Mouse (Mus musculus): ENCODE measurements around the gene Gm13889. TPM values are rescaled to one million over a fixed set of nuclear protein-coding genes. Genes with fewer than 3 reads are reported as not detected.

Gm13889 gene
- polyA plus RNA-seq, 1 experiment from 2014 or later, result 8.8 TPM

DNA sequence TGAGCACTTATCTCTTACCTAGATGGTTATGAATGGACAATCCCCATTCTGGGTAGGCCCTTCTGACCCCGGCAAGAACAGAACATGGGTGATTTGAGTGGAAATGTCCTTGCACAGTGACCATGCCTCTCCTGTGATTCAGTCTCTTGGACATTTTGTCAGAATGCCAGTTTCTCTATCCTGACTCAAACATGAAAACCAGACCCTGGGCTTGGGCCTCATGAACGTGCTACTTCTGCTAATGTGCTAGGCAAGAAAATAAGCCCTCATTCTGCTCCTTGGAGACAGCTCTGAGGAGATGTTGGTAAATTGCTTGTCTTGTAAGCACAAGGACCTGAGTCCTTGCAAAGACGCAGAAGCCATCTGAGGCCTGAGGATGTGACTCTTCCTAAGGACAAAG, 37.9 kb downstream of the Gm13889 start:
- Histone ChIP-seq H3K4me2 (no peak overlapping the region), H3K36me3 (no peaks in the 10 kb centered on the region), H3K9me3 (replicated peaks) (0 out of 2 replicates have a peak, but pooled peaks cover 4% of the 10 kb centered on the region), H3K9ac (replicated peaks) (no peak overlapping the region), H3K27me3 (replicated peaks) (no peaks in the 10 kb centered on the region), H3K4me1 (no peaks in the 10 kb centered on the region), H3K4me3 (replicated peaks) (no peak overlapping the region), H3K27ac (replicated peaks) (no peak overlapping the region)
- no peak for ATAC-seq (ENCODE audit: low FRiP score)
- 83% methylated on average over 3 of the region's 3 CpGs for WGBS

DNA sequence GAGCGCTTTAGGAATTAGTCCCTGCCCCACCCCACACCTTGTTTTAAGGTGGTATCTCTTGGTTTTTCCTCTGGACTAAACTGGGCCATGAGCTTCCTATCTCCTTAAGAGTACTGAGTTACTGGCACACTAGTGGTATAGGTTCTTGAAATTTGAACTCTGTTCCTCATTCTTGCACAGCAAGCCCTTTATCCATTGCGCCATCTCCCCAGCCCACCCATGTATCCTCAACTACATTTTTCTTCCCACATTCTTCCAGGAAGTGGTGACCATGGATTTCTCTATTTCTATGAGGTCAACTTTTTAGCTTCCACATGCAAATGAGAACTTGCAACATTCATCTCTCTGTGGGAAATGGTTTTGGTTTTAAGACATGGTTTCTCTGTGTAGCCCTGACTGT, 43.4 kb downstream of the Gm13889 start:
- ATAC-seq (ENCODE audit: low FRiP score), result no peak
- Histone ChIP-seq H3K9me3 (replicated peaks) (no peaks in the 10 kb centered on the region), H3K9ac (replicated peaks) (no peak overlapping the region), H3K27ac (replicated peaks) (no peak overlapping the region), H3K4me2 (no peak overlapping the region), H3K4me3 (replicated peaks) (no peak overlapping the region), H3K4me1 (peaks cover 10% of the 10 kb centered on the region), H3K27me3 (replicated peaks) (no peaks in the 10 kb centered on the region), H3K36me3 (no peaks in the 10 kb centered on the region)
- 100% methylated on average over 2 of the region's 2 CpGs for WGBS

DNA sequence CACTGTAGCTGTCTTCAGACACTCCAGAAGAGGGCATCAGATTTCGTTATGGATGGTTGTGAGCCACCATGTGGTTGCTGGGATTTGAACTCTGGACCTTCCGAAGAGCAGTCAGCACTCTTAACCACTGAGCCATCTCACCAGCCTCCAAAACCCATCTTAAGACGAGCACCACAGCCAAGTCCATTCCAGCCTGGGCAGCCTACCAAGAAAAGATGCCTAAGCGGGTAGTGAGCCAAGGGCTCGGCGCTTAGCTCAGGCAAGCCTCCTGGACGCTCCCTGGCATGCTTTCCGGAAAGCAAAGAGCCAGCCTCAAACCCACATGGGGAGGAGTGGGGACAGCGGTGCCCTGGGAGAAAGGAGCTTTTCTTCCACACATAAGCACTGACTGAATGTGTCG, 45.1 kb downstream of the Gm13889 start:
- Histone ChIP-seq H3K4me1 (peaks cover 26% of the 10 kb centered on the region), H3K4me3 (replicated peaks) (no peak overlapping the region), H3K9me3 (replicated peaks) (no peaks in the 10 kb centered on the region), H3K36me3 (no peaks in the 10 kb centered on the region), H3K4me2 (no peak overlapping the region), H3K27ac (replicated peaks) (no peak overlapping the region), H3K27me3 (replicated peaks) (no peaks in the 10 kb centered on the region), H3K9ac (replicated peaks) (no peak overlapping the region)
- 76% methylated on average over 10 of the region's 10 CpGs for WGBS
- no peak for ATAC-seq (ENCODE audit: low FRiP score)

DNA sequence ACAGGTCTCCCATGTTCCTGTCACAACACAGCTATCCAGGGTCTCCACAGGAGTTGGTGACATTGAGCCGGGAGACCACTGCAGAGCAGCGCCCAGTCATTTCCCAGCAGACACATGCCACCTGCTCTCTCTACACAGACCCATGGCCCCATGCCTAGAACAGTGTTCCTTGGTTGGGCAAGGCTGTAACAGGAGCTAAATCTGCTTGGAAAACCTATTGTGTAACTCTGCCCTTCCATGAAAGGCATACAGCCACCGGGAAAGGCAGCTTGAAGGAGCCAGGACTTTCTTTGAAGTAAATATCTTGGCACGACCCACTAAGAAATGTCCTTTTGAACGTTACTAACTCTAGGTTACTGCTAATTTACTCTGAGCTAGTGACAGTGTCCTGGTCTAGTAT, 47.3 kb downstream of the Gm13889 start:
- Histone ChIP-seq H3K4me3 (replicated peaks) (no peak overlapping the region), H3K9me3 (replicated peaks) (no peaks in the 10 kb centered on the region), H3K36me3 (no peaks in the 10 kb centered on the region), H3K27me3 (replicated peaks) (no peaks in the 10 kb centered on the region), H3K27ac (replicated peaks) (no peak overlapping the region), H3K4me1 (peaks cover 34% of the 10 kb centered on the region), H3K4me2 (no peak overlapping the region), H3K9ac (replicated peaks) (no peak overlapping the region)
- WGBS, result 77% methylated on average over 5 of the region's 5 CpGs
- no peak for ATAC-seq (ENCODE audit: low FRiP score)

DNA sequence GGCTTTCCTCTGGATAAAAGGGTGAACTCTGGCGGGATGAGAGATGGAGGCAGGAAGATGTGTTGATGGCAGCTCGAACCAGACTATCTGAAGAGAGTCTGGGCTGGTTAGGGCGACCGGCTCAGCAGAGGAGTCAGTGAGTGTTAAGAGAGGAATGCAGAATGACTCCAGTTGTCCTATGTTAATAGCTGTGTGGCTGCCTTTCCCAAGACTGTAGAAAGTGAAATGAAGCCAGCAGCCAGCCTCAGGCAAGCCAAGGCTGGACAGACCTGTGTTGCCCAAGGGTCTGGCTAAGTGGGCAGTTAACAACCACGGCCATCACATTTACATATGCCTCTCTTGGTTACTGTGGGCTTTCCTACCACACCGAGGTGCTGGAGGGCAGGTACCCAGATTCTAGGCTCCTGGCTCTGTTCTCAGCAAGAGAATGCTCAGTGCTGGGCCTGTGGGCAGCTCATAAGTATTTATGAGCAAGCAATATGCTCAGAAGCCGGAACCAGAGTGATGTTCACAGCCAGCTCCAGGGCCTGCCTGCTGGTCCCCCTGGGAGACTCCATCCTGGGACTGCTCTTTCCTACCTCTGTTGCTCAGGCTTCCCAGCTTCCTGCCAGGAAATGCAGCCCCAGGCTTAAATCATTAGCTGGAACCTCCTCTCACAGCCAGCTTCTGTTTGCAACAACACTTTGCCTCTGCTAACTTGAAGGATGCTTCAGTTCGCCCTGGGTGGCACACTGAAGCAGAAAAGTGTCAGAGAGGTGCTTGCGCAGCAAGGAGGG, 49.3 kb downstream of the Gm13889 start:
- Histone ChIP-seq H3K4me2 (no peak overlapping the region), H3K27me3 (replicated peaks) (no peaks in the 10 kb centered on the region), H3K36me3 (no peaks in the 10 kb centered on the region), H3K9me3 (replicated peaks) (no peaks in the 10 kb centered on the region), H3K27ac (replicated peaks) (peak overlapping the region; percentile 56), H3K4me3 (replicated peaks) (no peak overlapping the region), H3K4me1 (peaks cover 34% of the 10 kb centered on the region), H3K9ac (replicated peaks) (no peak overlapping the region)
- peak; percentile 60 for ATAC-seq (ENCODE audit: low FRiP score)
- 44% methylated on average over 9 of the region's 9 CpGs for WGBS

DNA sequence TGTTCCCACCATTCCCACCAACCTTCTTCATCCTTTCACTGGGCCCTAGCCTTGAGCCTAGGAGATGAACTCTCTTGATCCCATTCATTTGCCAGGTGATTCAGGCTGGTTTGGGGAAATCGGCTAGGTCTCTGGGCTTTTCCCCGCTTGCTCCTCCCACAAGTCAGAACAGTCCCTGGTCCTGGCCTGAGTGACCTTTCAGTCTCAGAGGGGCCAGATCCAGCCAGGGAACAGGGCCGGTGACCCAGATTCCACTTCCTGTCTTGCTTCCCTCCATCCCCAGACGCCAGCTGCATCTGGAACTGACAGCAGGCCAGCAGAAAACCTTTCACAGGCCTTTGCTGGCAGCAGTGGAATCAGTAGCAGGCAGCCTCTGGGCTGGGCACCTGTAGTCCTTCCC, 50.7 kb downstream of the Gm13889 start:
- H3K4me3 ChIP-seq (replicated peaks), result no peak overlapping the region
- H3K36me3 ChIP-seq, result no peaks in the 10 kb centered on the region
- no peak overlapping the region for H3K4me2 ChIP-seq
- no peak for ATAC-seq (ENCODE audit: low FRiP score)
- H3K27ac ChIP-seq (replicated peaks), result no peak overlapping the region; the same call in 1 of the 2 replicates
- no peaks in the 10 kb centered on the region for H3K27me3 ChIP-seq (replicated peaks)
- 51% methylated on average over 4 of the region's 4 CpGs for WGBS
- H3K9ac ChIP-seq (replicated peaks), result no peak overlapping the region
- H3K9me3 ChIP-seq (replicated peaks), result no peaks in the 10 kb centered on the region
- H3K4me1 ChIP-seq, result peaks cover 34% of the 10 kb centered on the region

Other genes starting within 250 kb of the Gm13889 start
- 69.7 and 77.0 TPM in 2 replicates for gene Ext2, start 134.6 kb downstream of the Gm13889 start, polyA plus RNA-seq (2015; fragmentation: Nextera tagmentation; extraction: Ambion mirVana)
- 4.2 and 5.4 TPM in 2 replicates for gene Accs, start 107.3 kb downstream of the Gm13889 start, polyA plus RNA-seq (2015; fragmentation: Nextera tagmentation; extraction: Ambion mirVana)
- 0.23 and 0.37 TPM in 2 replicates for gene Accsl, start 88.0 kb downstream of the Gm13889 start, polyA plus RNA-seq (2015; fragmentation: Nextera tagmentation; extraction: Ambion mirVana)
- not detected in 2 replicates for gene Gm27027, start 39.2 kb upstream of the Gm13889 start, polyA plus RNA-seq (2015; fragmentation: Nextera tagmentation; extraction: Ambion mirVana)
- 44.4 and 47.2 TPM in 2 replicates for gene Alkbh3, start 53.6 kb upstream of the Gm13889 start, polyA plus RNA-seq (2015; fragmentation: Nextera tagmentation; extraction: Ambion mirVana)
- gene Hsd17b12, start 200.8 kb upstream of the Gm13889 start, polyA plus RNA-seq (2015; fragmentation: Nextera tagmentation; extraction: Ambion mirVana), result 138 and 141 TPM in 2 replicates

Data from neural tube, embryonic 15.5 days (tissue).